Mouse (Mus musculus): ENCODE measurements around the gene Trcg1.

DNA sequence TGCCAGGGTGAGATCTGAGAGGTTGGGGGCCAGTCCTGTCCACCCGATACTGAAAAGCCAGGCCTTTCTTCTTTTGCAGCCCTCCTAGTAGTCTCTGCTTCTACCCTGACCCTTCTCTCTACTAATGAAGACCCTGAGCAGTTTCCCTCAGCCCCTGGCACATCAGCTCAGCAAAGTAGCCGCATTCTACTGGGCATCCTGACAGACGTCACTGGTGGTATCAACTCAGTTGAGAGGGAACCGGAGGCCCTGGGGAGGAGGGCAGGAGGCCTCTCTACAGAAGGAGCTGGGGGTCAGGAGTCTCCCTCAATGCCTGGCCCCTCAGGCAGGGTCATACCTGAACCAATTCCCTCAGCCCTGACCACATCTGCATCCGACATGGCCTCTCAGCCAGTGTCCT, 4.8 kb downstream of the Trcg1 start:
- TF ChIP-seq CTCF (IDR thresholded peaks at IDR 0.05; ENCODE audit: low read depth, low read length) (no peak), POLR2A (IDR thresholded peaks at IDR 0.05; ENCODE audit: extremely low read depth, insufficient read depth, low read length) (no peak)
